Mouse (Mus musculus) testis, adult 2 months (tissue): Measurements from ENCODE around the gene P4hb.

Experiments
- CTCF ChIP-seq: fragments of 200-500 bp; IDR thresholded peaks from 2 replicates; pipeline ENCODE4 v1.5.1; 2012; ENCODE audit warnings: low read depth, mild to moderate bottlenecking, inconsistent platforms, low read length, moderate library complexity; ENCODE audit not compliant: control insufficient read depth, insufficient read depth, insufficient replicate concordance
- POLR2A ChIP-seq: fragments of 200-500 bp; IDR thresholded peaks from 2 replicates; pipeline ENCODE4 v1.6.1; 2012; ENCODE audit warnings: low read depth, mild to moderate bottlenecking, inconsistent platforms, low read length, moderate library complexity; ENCODE audit not compliant: control insufficient read depth

DNA sequence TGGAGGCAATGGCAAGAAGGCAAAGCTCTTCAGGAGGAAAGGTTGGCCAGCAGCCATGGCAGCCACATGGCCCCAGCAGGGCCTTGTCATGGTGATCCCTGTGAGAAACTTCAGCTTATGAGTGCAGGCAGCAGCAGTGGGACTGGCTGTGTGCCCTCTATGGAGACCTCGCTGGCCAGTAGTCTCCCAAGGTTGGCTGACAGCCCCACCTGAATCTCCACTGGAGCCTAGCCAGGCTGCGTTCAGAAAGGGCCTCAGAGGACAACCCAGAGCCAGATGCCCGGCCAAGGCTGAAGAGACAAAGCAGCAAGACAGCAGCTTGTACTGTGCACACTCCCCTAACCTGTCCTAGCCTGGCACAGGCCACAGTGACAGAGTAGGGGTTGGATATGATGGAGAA lies 34.6 kb downstream of the P4hb start:
- TF ChIP-seq CTCF (no peak), POLR2A (no peak)
